Mouse (Mus musculus): ENCODE measurements at regions not wholly inside any gene's neighbourhood (a gene's known extent, or its start where the extent isn't known, plus 50 kb on each side); places are given as distances from the start of the nearest gene placed in this dataset.

- TF ChIP-seq CTCF (IDR thresholded peaks at IDR 0.05) (no peak), POLR2A (IDR thresholded peaks at IDR 0.05; ENCODE audit: insufficient read depth, low read depth, low read length) (no peak)
Measured at GRCm38 (mm10) chr17:80827361-80827760, 99.1 kb upstream of the Map4k3 start.

Data from heart, adult 2 months (tissue).